Mouse (Mus musculus) liver, embryonic 14.5 days (tissue): ENCODE measurements around the gene Anapc15.

Source experiments
- CTCF ChIP-seq: IDR thresholded peaks from 2 replicates; pipeline ENCODE4 v1.5.1; 2016; ENCODE audit warnings: antibody characterized with exemption, low read depth, control low read depth
- EP300 ChIP-seq: IDR thresholded peaks from 2 replicates; pipeline ENCODE4 v1.6.1; 2016; ENCODE audit warnings: antibody characterized with exemption, low read depth

GRCm38 (mm10) chr7:101871296-101871695 lies 7.8 kb downstream of the Anapc15 start:
- TF ChIP-seq CTCF, result no peak
- no peak for TF ChIP-seq EP300
